8 mouse cellular contexts compared by ENCODE assay signal in genomic region chr6:145545927-145546641, GRCm38 (mm10).
DNase-seq lines count a peak whose midpoint lies in the region; ATAC-seq and TF ChIP-seq lines count a peak whose summit lies in the region.

No protein-coding gene starts in this region.

- H3K9me3 ChIP-seq in embryonic facial prominence, embryonic 12.5 days = peaks cover 6% of the 10 kb centered on the region
- no peaks in the 10 kb centered on the region for H3K9me3 ChIP-seq in kidney, postnatal 0 days (replicated peaks; ENCODE audit: low read length)
- peaks cover 4% of the 10 kb centered on the region for H3K9me3 ChIP-seq in heart, embryonic 11.5 days (replicated peaks; ENCODE audit: control insufficient read depth, low read length)

- ATAC-seq in embryonic facial prominence, embryonic 12.5 days (ENCODE audit: insufficient number of reproducible peaks, insufficient read depth, low FRiP score, low TSS enrichment) = 0 out of 2 replicates have a peak, but pooled peaks have one; percentile 72
- ATAC-seq in kidney, postnatal 0 days (replicated peaks; ENCODE audit: low FRiP score, low read depth) = peak; percentile 81
- 0 out of 2 replicates have a peak, but pooled peaks have one; percentile 50 for ATAC-seq in megakaryocyte-erythroid progenitor cell, adult 5-6 weeks (replicated peaks; ENCODE audit: low FRiP score, low TSS enrichment, poor library complexity, severe bottlenecking)
- ATAC-seq in heart, embryonic 11.5 days (replicated peaks; ENCODE audit: insufficient number of reproducible peaks, low FRiP score, low TSS enrichment) = no peak

- peak; percentile 77 for DNase-seq in R1 (ENCODE audit: low read depth, low spot score)
- DNase-seq in kidney, postnatal 0 days (ENCODE audit: low spot score) = no peak
- no peak for DNase-seq in adrenal gland, postnatal 4 days (ENCODE audit: low spot score in 2 of 2)
- no peak for DNase-seq in cerebellum, adult 8-10 months
- no peak for DNase-seq in left cerebral cortex, adult 9 months (ENCODE audit: low spot score in 2 of 2)

- H3K27ac ChIP-seq in embryonic facial prominence, embryonic 12.5 days = no peak overlapping the region
- H3K27ac ChIP-seq in kidney, postnatal 0 days = no peak overlapping the region
- H3K27ac ChIP-seq in heart, embryonic 11.5 days (ENCODE audit: low read depth, low read length) = no peak overlapping the region

- no peak overlapping the region for H3K4me3 ChIP-seq in embryonic facial prominence, embryonic 12.5 days
- no peak overlapping the region for H3K4me3 ChIP-seq in kidney, postnatal 0 days (replicated peaks; ENCODE audit: low read depth, low read length)
- no peak overlapping the region for H3K4me3 ChIP-seq in heart, embryonic 11.5 days (ENCODE audit: low read depth, low read length)

- no peak overlapping the region for H3K9ac ChIP-seq in embryonic facial prominence, embryonic 12.5 days
- no peak overlapping the region for H3K9ac ChIP-seq in kidney, postnatal 0 days (ENCODE audit: low read depth, low read length)
- H3K9ac ChIP-seq in heart, embryonic 11.5 days (ENCODE audit: low read depth, low read length) = no peak overlapping the region

- no peak overlapping the region for H3K4me2 ChIP-seq in embryonic facial prominence, embryonic 12.5 days (replicated peaks)
- H3K4me2 ChIP-seq in kidney, postnatal 0 days (ENCODE audit: low read length) = no peak overlapping the region
- no peak overlapping the region for H3K4me2 ChIP-seq in heart, embryonic 11.5 days

- 31% methylated on average over 13 of the region's 13 CpGs for WGBS in embryonic facial prominence, embryonic 12.5 days
- 43% methylated on average over 13 of the region's 13 CpGs for WGBS in kidney, postnatal 0 days
- WGBS in heart, embryonic 11.5 days (ENCODE audit: insufficient replicate concordance) = 33% methylated on average over 13 of the region's 13 CpGs

- no peaks in the 10 kb centered on the region for H3K36me3 ChIP-seq in embryonic facial prominence, embryonic 12.5 days
- no peaks in the 10 kb centered on the region for H3K36me3 ChIP-seq in kidney, postnatal 0 days (ENCODE audit: insufficient read depth, low read length)
- H3K36me3 ChIP-seq in heart, embryonic 11.5 days (ENCODE audit: control insufficient read depth, insufficient read depth, low read length) = no peaks in the 10 kb centered on the region

- H3K4me1 ChIP-seq in embryonic facial prominence, embryonic 12.5 days = no peaks in the 10 kb centered on the region
- no peaks in the 10 kb centered on the region for H3K4me1 ChIP-seq in kidney, postnatal 0 days (replicated peaks; ENCODE audit: insufficient read depth, low read length)
- H3K4me1 ChIP-seq in heart, embryonic 11.5 days (ENCODE audit: control insufficient read depth, insufficient read depth, low read length) = peaks cover 3% of the 10 kb centered on the region; the same call in 1 of the 2 replicates

- no peak for TF ChIP-seq CTCF in kidney, postnatal 0 days (IDR thresholded peaks at IDR 0.05; ENCODE audit: low read depth)

- no peaks in the 10 kb centered on the region for H3K27me3 ChIP-seq in embryonic facial prominence, embryonic 12.5 days
- no peaks in the 10 kb centered on the region for H3K27me3 ChIP-seq in kidney, postnatal 0 days (ENCODE audit: insufficient read depth, low read length)
- H3K27me3 ChIP-seq in heart, embryonic 11.5 days (ENCODE audit: control insufficient read depth, insufficient read depth, low read length) = no peaks in the 10 kb centered on the region
